Mouse (Mus musculus) granulocyte monocyte progenitor cell, adult 5-6 weeks (primary cell): ENCODE results near the gene Slc35g1. TPM values are rescaled to one million over a fixed set of nuclear protein-coding genes. Genes with fewer than 3 reads are reported as not detected.

ENCODE experiments used
- ATAC-seq: replicated peaks from 2 replicates; pipeline ENCODE4 v1.8.0; 2016; ENCODE audit warnings: mild to moderate bottlenecking, moderate TSS enrichment, inconsistent platforms; ENCODE audit not compliant: poor library complexity, severe bottlenecking
- total RNA-seq, 2 experiments: library from RNA; stranded (forward) in 1 of 2; stranded (reverse) in 1 of 2; fragments of 200-712, 200-1000 nt in 1 of 2; fragments of >200 nt in 1 of 2; fragmentation: Nextera tagmentation in 1 of 2; gene quantifications; 2 replicates each; pipeline ENCODE4 v1.2.3; 2014 to 2017

The Slc35g1 gene
- total RNA-seq, 2 experiments from 2014 or later = 12.1 to 13.2 TPM

- ATAC-seq = no peak
Measured at GRCm38 (mm10) chr19:38445758-38446157, 50.0 kb downstream of the Slc35g1 start.

Other genes with a start within 250 kb of the Slc35g1 start
- 23.0 and 36.0 TPM in 2 replicates for gene Fra10ac1, start 171.8 kb upstream of the Slc35g1 start, total RNA-seq (2014; fragmentation: Nextera tagmentation)
- 41.0 and 45.0 TPM in 2 replicates for gene Fra10ac1, start 171.8 kb upstream of the Slc35g1 start, total RNA-seq (2017)
- gene Lgi1, start 131.4 kb upstream of the Slc35g1 start, total RNA-seq (2014; fragmentation: Nextera tagmentation) = 2.4 TPM in 1 of 2 replicates, not detected in the other
- gene Lgi1, start 131.4 kb upstream of the Slc35g1 start, total RNA-seq (2017) = 0.39 TPM in 1 of 2 replicates, not detected in the other
- gene Plce1, start 85.1 kb downstream of the Slc35g1 start, total RNA-seq (2014; fragmentation: Nextera tagmentation) = not detected in 2 replicates
- gene Plce1, start 85.1 kb downstream of the Slc35g1 start, total RNA-seq (2017) = not detected in 2 replicates